Mouse (Mus musculus) c-Kit-positive CD71-positive TER-119-negative erythroid progenitor cells, embryonic 14.5 days (primary cell): ENCODE measurements around the gene F7.

Source experiments
- DNase-seq: peaks from one replicate; pipeline ENCODE4 v3.0.0-alpha.2; 2013; ENCODE audit warnings: low read depth

Gene F7

GRCm38 (mm10) chr8:13025487-13026224 lies at the start of gene F7:
Gene F7 (plus strand): TSS chr8:13026034.
- DNase-seq = no peak

- no peak for DNase-seq
Observed at GRCm38 (mm10) chr8:12976290-12976689, 49.5 kb upstream of the F7 start.

GRCm38 (mm10) chr8:12976723-12977122 lies 49.1 kb upstream of the F7 start:
- DNase-seq = no peak

GRCm38 (mm10) chr8:12977325-12977724 lies 48.5 kb upstream of the F7 start:
- no peak for DNase-seq

- no peak for DNase-seq
Observed at GRCm38 (mm10) chr8:12978308-12978707, 47.5 kb upstream of the F7 start.

- DNase-seq = peak; percentile 46
Observed at GRCm38 (mm10) chr8:12978726-12979125, 47.1 kb upstream of the F7 start.

GRCm38 (mm10) chr8:12983681-12984467 lies 42.0 kb upstream of the F7 start:
- no peak for DNase-seq

- no peak for DNase-seq
Observed at GRCm38 (mm10) chr8:12984601-12985243, 41.1 kb upstream of the F7 start.

- DNase-seq = no peak
Observed at GRCm38 (mm10) chr8:12985259-12985658, 40.6 kb upstream of the F7 start.

GRCm38 (mm10) chr8:12987571-12987970 lies 38.3 kb upstream of the F7 start:
- no peak for DNase-seq

- no peak for DNase-seq
Observed at GRCm38 (mm10) chr8:12988722-12989430, 37.0 kb upstream of the F7 start.

- no peak for DNase-seq
Observed at GRCm38 (mm10) chr8:12991411-12991810, 34.4 kb upstream of the F7 start.

GRCm38 (mm10) chr8:12994468-12994867 lies 31.4 kb upstream of the F7 start:
- no peak for DNase-seq

- no peak for DNase-seq
Observed at GRCm38 (mm10) chr8:12995481-12995880, 30.4 kb upstream of the F7 start.

- no peak for DNase-seq
Observed at GRCm38 (mm10) chr8:12996831-12997275, 29.0 kb upstream of the F7 start.

- DNase-seq = no peak
Observed at GRCm38 (mm10) chr8:12998331-12998730, 27.5 kb upstream of the F7 start.

GRCm38 (mm10) chr8:12999793-13000192 lies 26.0 kb upstream of the F7 start:
- no peak for DNase-seq

GRCm38 (mm10) chr8:13007458-13007857 lies 18.4 kb upstream of the F7 start:
- no peak for DNase-seq

GRCm38 (mm10) chr8:13010313-13010712 lies 15.5 kb upstream of the F7 start:
- no peak for DNase-seq

GRCm38 (mm10) chr8:13019560-13019959 lies 6.3 kb upstream of the F7 start:
- DNase-seq = no peak

- DNase-seq = no peak
Observed at GRCm38 (mm10) chr8:13021830-13022229, 4.0 kb upstream of the F7 start.

GRCm38 (mm10) chr8:13027615-13028014 lies 1.8 kb downstream of the F7 start:
- no peak for DNase-seq
